In genomic region chr2:32694691-32695090, GRCm38 (mm10) we compare ENCODE assay signal across 9 mouse cellular contexts. TPM values are rescaled to one million over a fixed set of nuclear protein-coding genes. Genes with fewer than 3 reads are reported as not detected.
DNase-seq lines count a peak whose midpoint lies in the region; ATAC-seq and TF ChIP-seq lines count a peak whose summit lies in the region.
"Had no signal": no experiment of that assay in that cellular context is flagged by ENCODE, and none has a peak within 500 bp of the region (broad histone marks: within the 10 kb centered on the region; RNA-seq: fewer than 3 reads in every experiment).

No protein-coding gene starts in this region.

- H3K36me3 ChIP-seq in heart, embryonic 13.5 days = peaks cover 16% of the 10 kb centered on the region
- no peaks in the 10 kb centered on the region; the same call in 1 of the 2 replicates for H3K36me3 ChIP-seq in intestine, embryonic 14.5 days (ENCODE audit: control insufficient read depth, insufficient read depth, low read length)
- H3K36me3 ChIP-seq in midbrain, postnatal 0 days (ENCODE audit: insufficient read depth, low read length) = peaks cover 9% of the 10 kb centered on the region; the same call in 1 of the 2 replicates

- peak overlapping the region; percentile 87 for H3K4me2 ChIP-seq in heart, embryonic 13.5 days
- H3K4me2 ChIP-seq in intestine, embryonic 14.5 days (ENCODE audit: low read length) = peak overlapping the region; percentile 66
- peak overlapping the region; percentile 73 for H3K4me2 ChIP-seq in midbrain, postnatal 0 days (ENCODE audit: low read depth, low read length, poor library complexity, severe bottlenecking)

- TF ChIP-seq CTCF in cortical plate, adult 2 months (IDR thresholded peaks at IDR 0.05; ENCODE audit: extremely low read depth, insufficient read depth, low read length) = no peak
- TF ChIP-seq CTCF in midbrain, postnatal 0 days (IDR thresholded peaks at IDR 0.05) = no peak

- H3K9ac ChIP-seq in heart, embryonic 13.5 days = peak overlapping the region; percentile 81
- H3K9ac ChIP-seq in intestine, embryonic 14.5 days (ENCODE audit: low read length) = no peak overlapping the region; the same call in 1 of the 2 replicates
- no peak overlapping the region for H3K9ac ChIP-seq in midbrain, postnatal 0 days (replicated peaks; ENCODE audit: low read length, poor library complexity, severe bottlenecking)

- peak overlapping the region; percentile 82 for H3K4me3 ChIP-seq in heart, embryonic 13.5 days
- peak overlapping the region; percentile 65; the same call in 1 of the 2 replicates for H3K4me3 ChIP-seq in cortical plate, adult 2 months (ENCODE audit: insufficient read depth, low read length)
- peak overlapping the region; percentile 80; the same call in 1 of the 2 replicates for H3K4me3 ChIP-seq in intestine, embryonic 14.5 days (ENCODE audit: low read depth, low read length)
- H3K4me3 ChIP-seq in midbrain, postnatal 0 days (ENCODE audit: low read depth, low read length) = peak overlapping the region; percentile 83

- 85% methylated on average over 12 of the region's 12 CpGs for WGBS in heart, embryonic 13.5 days
- 86% methylated on average over 12 of the region's 12 CpGs for WGBS in intestine, embryonic 14.5 days
- 89% methylated on average over 12 of the region's 12 CpGs for WGBS in midbrain, postnatal 0 days

- H3K9me3 ChIP-seq in heart, embryonic 13.5 days = no peaks in the 10 kb centered on the region
- H3K9me3 ChIP-seq in intestine, embryonic 14.5 days (ENCODE audit: control insufficient read depth, low read length) = no peaks in the 10 kb centered on the region
- H3K9me3 ChIP-seq in midbrain, postnatal 0 days (ENCODE audit: low read length) = no peaks in the 10 kb centered on the region

- DNase-seq in heart, adult 8-10 months (ENCODE audit: low spot score) = no peak
- no peak for DNase-seq in intestine, embryonic 14.5 days (ENCODE audit: low spot score)
- no peak for DNase-seq in midbrain, postnatal 0 days (ENCODE audit: low spot score)
- DNase-seq in cerebellum, postnatal 25 days = no peak
- DNase-seq in kidney, postnatal 10 days = no peak
- no peak for DNase-seq in ovary, postnatal 36 days (ENCODE audit: low spot score)

- TF ChIP-seq POLR2A in cortical plate, adult 2 months (IDR thresholded peaks at IDR 0.05; ENCODE audit: extremely low read depth, insufficient read depth, low read length) = no peak

- H3K4me1 ChIP-seq in heart, embryonic 13.5 days = peaks cover 28% of the 10 kb centered on the region
- H3K4me1 ChIP-seq in cortical plate, adult 2 months (ENCODE audit: control insufficient read depth, insufficient read depth, low read length) = peaks cover 2% of the 10 kb centered on the region; the same call in 1 of the 2 replicates
- peaks cover 15% of the 10 kb centered on the region for H3K4me1 ChIP-seq in intestine, embryonic 14.5 days (replicated peaks; ENCODE audit: control insufficient read depth, insufficient read depth, low read length)
- H3K4me1 ChIP-seq in midbrain, postnatal 0 days (ENCODE audit: insufficient read depth, low read length) = peaks cover under 1% of the 10 kb centered on the region; the same call in 1 of the 2 replicates

- H3K27me3 ChIP-seq in heart, embryonic 13.5 days (replicated peaks) = no peaks in the 10 kb centered on the region
- H3K27me3 ChIP-seq in intestine, embryonic 14.5 days (replicated peaks; ENCODE audit: control insufficient read depth, insufficient read depth, low read length) = no peaks in the 10 kb centered on the region
- H3K27me3 ChIP-seq in midbrain, postnatal 0 days (ENCODE audit: insufficient read depth, low read length) = no peaks in the 10 kb centered on the region

- ATAC-seq in heart, embryonic 13.5 days (ENCODE audit: extremely low read depth, insufficient number of reproducible peaks, low FRiP score, low TSS enrichment) = no peak
- ATAC-seq in intestine, embryonic 14.5 days (replicated peaks; ENCODE audit: low FRiP score, low TSS enrichment, low read depth) = no peak
- no peak for ATAC-seq in midbrain, postnatal 0 days (ENCODE audit: low FRiP score)

- 0 out of 2 replicates have a peak overlapping the region, but pooled peaks have one; percentile 45 for H3K27ac ChIP-seq in heart, embryonic 13.5 days (replicated peaks)
- H3K27ac ChIP-seq in cortical plate, adult 2 months (ENCODE audit: insufficient read depth, low read length) = no peak overlapping the region
- H3K27ac ChIP-seq in intestine, embryonic 14.5 days (ENCODE audit: low read depth) = peak overlapping the region; percentile 64; the same call in 1 of the 2 replicates
- peak overlapping the region; percentile 57 for H3K27ac ChIP-seq in midbrain, postnatal 0 days (ENCODE audit: low read depth, low read length)

RNA-seq across cellular contexts. Expression of gene Fpgs, which starts 9.3 kb away (rescaled TPM):
- polyA plus RNA-seq in heart, embryonic 13.5 days (2015; fragmentation: Nextera tagmentation; extraction: Ambion mirVana) = 19.0 and 21.3 TPM in 2 replicates
- 1 to 10 TPM; 5.5 to 6.0 (median 5.8) TPM for total RNA-seq in heart, adult 8-10 months (2022)
- 16.4 and 17.7 TPM in 2 replicates for polyA plus RNA-seq in cortical plate, adult 2 months (2012; rRNA removed)
- polyA plus RNA-seq in intestine, embryonic 14.5 days (2014; fragmentation: Nextera tagmentation; extraction: Ambion mirVana) = 32.9 and 35.6 TPM in 2 replicates
- total RNA-seq in midbrain, postnatal 0 days (2014; rRNA removed) = 24.6 and 25.9 TPM in 2 replicates
- polyA plus RNA-seq in midbrain, postnatal 0 days (2015; fragmentation: Nextera tagmentation; extraction: Ambion mirVana) = 25.1 and 29.6 TPM in 2 replicates

RNA-seq across cellular contexts. Expression of gene Cdk9, which starts 18.2 kb away (rescaled TPM):
- polyA plus RNA-seq in heart, embryonic 13.5 days (2015; fragmentation: Nextera tagmentation; extraction: Ambion mirVana) = 60.0 and 63.2 TPM in 2 replicates
- 10 to 100 TPM; 23.3 to 27.1 (median 25.7) TPM for total RNA-seq in heart, adult 8-10 months (2022)
- 260 and 329 TPM in 2 replicates for polyA plus RNA-seq in cortical plate, adult 2 months (2012; rRNA removed)
- polyA plus RNA-seq in intestine, embryonic 14.5 days (2014; fragmentation: Nextera tagmentation; extraction: Ambion mirVana) = 83.8 and 85.2 TPM in 2 replicates
- 88.1 and 92.4 TPM in 2 replicates for total RNA-seq in midbrain, postnatal 0 days (2014; rRNA removed)
- polyA plus RNA-seq in midbrain, postnatal 0 days (2015; fragmentation: Nextera tagmentation; extraction: Ambion mirVana) = 58.2 and 59.4 TPM in 2 replicates

RNA-seq across cellular contexts. Expression of gene Sh2d3c, which starts 26.2 kb away (rescaled TPM):
- polyA plus RNA-seq in heart, embryonic 13.5 days (2015; fragmentation: Nextera tagmentation; extraction: Ambion mirVana) = 33.0 and 34.1 TPM in 2 replicates
- total RNA-seq in heart, adult 8-10 months (2022) = 10 to 100 TPM; 16.4 to 28.8 (median 21.7) TPM
- 29.7 and 31.5 TPM in 2 replicates for polyA plus RNA-seq in cortical plate, adult 2 months (2012; rRNA removed)
- 32.5 and 32.7 TPM in 2 replicates for polyA plus RNA-seq in intestine, embryonic 14.5 days (2014; fragmentation: Nextera tagmentation; extraction: Ambion mirVana)
- 43.7 and 46.2 TPM in 2 replicates for total RNA-seq in midbrain, postnatal 0 days (2014; rRNA removed)
- 54.4 and 54.6 TPM in 2 replicates for polyA plus RNA-seq in midbrain, postnatal 0 days (2015; fragmentation: Nextera tagmentation; extraction: Ambion mirVana)

RNA-seq across cellular contexts. Expression of gene 6330409D20Rik, which starts 46.1 kb away (rescaled TPM):
- 0.18 and 0.28 TPM in 2 replicates for polyA plus RNA-seq in heart, embryonic 13.5 days (2015; fragmentation: Nextera tagmentation; extraction: Ambion mirVana)
- not detected for total RNA-seq in heart, adult 8-10 months (2022)
- 3.5 and 4.2 TPM in 2 replicates for polyA plus RNA-seq in cortical plate, adult 2 months (2012; rRNA removed)
- polyA plus RNA-seq in intestine, embryonic 14.5 days (2014; fragmentation: Nextera tagmentation; extraction: Ambion mirVana) = 0.38 and 0.75 TPM in 2 replicates
- 2.5 and 3.8 TPM in 2 replicates for total RNA-seq in midbrain, postnatal 0 days (2014; rRNA removed)
- 3.7 and 4.0 TPM in 2 replicates for polyA plus RNA-seq in midbrain, postnatal 0 days (2015; fragmentation: Nextera tagmentation; extraction: Ambion mirVana)
- total RNA-seq: megakaryocyte progenitor cell, adult 5-6 weeks had no signal

RNA-seq across cellular contexts. Expression of gene Eng, which starts 48.3 kb away (rescaled TPM):
- 148 and 155 TPM in 2 replicates for polyA plus RNA-seq in heart, embryonic 13.5 days (2015; fragmentation: Nextera tagmentation; extraction: Ambion mirVana)
- total RNA-seq in heart, adult 8-10 months (2022) = 100 to 1,000 TPM; 111 to 143 (median 126) TPM
- 35.1 and 39.0 TPM in 2 replicates for polyA plus RNA-seq in cortical plate, adult 2 months (2012; rRNA removed)
- 59.5 and 61.4 TPM in 2 replicates for polyA plus RNA-seq in intestine, embryonic 14.5 days (2014; fragmentation: Nextera tagmentation; extraction: Ambion mirVana)
- 16.7 and 20.0 TPM in 2 replicates for total RNA-seq in midbrain, postnatal 0 days (2014; rRNA removed)
- polyA plus RNA-seq in midbrain, postnatal 0 days (2015; fragmentation: Nextera tagmentation; extraction: Ambion mirVana) = 20.3 and 21.3 TPM in 2 replicates
